Mouse (Mus musculus) kidney, adult 9 months (tissue): ENCODE data around the gene Gm21258.
"Not testable (repeated sequence)": the region's sequence is repeated elsewhere in the genome, so short reads cannot be mapped to it uniquely, and the experiment has no call there.

Experiments
- DNase-seq: peaks from one replicate; pipeline ENCODE4 v3.0.0; 2022

The Gm21258 gene

DNA sequence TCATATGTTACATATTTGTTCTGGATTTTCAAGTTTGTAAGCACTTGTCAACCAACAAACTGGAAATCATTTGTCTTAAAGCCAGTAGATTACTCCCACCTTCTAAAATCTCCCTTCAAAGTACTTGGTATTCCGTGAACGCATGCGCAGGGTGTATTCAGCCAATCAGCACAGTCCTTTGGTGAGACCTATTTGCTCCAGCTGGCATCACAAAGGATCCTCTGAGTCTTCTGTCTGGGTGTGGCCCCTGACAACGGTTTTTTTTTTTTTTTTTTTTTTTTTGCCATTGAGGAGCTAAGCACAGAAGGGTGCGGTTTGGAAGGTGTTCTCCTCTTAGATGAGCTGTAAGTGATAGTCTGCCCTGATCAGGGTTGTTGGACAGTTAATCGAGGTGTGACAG is at the start of gene Gm21258:
Gene Gm21258 (plus strand): TSS at position 301 of the 400 bp plus-strand sequence.
- not testable (repeated sequence) for DNase-seq
